Mouse (Mus musculus) T-cell, adult 2 months (primary cell): ENCODE results near the gene Scnn1a.

Source experiments
- DNase-seq: peaks from one replicate; pipeline ENCODE4 v3.0.0; 2022; ENCODE audit warnings: low spot score

The Scnn1a gene

DNA sequence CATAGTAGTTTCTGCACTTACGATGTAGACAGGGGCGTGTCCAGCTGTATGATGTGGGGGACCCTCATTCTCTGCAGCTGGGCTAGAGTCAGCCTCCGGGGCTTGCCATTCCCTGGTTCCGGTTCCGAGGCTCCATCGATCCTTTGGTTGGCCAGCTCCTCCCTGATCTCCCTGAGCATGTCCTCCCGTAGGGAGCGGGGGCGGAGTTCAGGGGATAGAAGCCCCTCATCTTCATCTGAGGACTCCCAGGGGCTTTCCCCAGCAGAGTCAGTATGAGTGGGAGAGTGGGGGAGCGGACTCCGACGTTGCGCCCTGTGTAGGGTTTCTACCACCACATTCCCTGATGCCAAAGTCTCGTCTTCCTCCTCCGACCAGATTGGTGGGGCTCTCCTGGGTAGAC lies 42.6 kb downstream of the Scnn1a start:
- no peak for DNase-seq

DNA sequence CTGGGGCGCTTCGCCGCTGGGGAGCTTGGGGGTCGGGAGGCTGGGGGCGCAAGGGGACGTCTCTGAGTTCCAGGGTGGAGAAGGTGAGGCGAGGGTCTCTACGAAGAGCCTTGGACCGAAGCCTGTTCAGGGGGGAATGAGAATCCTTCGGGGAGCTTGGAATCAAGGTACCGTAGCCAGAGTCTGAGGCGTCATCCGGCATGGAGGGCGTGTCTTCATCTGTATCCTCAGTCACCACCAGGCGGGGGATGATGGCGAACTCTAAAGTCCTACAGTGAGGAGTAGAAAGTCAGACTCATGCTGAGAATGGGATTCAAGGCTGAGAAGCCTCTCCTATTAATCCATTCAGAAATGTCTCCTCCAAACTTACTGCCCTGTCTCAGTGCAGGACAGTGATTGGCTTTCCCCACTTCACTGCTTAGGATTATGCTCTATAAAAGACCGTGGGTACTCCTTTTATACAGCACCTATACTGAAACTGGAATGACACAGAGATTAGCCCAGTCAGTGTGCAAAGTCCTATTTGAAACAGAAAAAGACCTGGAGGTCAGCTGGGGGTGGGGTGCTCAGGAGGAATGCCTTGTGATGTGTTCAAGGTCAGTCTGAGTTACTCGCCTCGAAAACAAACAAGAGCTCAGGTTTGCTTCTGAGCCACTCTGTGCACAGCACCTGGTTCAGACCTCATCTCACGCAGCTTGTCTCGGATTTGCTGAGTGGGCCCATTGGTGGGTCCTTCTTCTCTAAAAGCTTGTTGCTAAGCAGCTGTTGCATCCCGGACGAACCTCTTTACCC lies 43.2 kb downstream of the Scnn1a start:
- DNase-seq = no peak

DNA sequence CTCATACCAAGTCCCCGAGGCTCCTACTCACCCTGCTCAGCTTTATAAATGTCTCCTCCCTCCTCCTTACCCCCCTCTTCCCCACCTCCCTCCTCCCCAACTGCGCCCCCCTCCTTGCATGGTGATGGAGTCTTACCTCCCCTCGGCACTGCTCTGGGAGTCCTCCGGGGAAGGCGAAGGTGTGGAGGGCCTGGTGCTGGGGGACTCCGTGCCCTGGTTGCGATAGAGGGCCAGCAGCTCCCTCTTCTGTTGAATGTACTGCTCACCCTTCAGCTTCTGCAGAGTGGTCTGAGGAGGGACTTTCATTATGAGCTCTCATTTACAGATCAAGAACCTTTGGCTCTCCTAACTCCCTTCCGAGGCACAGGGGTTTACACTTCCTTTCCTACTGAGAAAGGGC lies 44.0 kb downstream of the Scnn1a start:
- DNase-seq = no peak

DNA sequence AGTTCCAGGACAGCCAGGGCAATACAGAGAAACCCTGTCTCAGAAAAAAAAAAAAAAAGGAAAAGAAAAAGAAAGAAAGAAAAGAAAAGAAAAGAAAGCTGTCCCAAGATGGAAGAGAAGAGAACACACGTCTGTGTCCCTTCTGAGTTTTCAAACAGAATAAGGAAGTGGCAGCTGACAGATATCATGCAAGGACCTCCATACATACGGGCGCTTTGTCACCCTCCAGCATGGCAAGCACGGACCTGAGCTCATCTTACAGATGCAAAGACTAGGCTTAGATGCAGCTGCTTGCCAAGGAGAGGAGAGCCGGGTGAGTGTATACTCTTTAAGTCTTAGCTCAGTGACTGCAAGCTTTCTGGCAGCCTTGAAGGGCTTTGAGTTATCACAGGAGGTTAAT lies 45.1 kb downstream of the Scnn1a start:
- no peak for DNase-seq

DNA sequence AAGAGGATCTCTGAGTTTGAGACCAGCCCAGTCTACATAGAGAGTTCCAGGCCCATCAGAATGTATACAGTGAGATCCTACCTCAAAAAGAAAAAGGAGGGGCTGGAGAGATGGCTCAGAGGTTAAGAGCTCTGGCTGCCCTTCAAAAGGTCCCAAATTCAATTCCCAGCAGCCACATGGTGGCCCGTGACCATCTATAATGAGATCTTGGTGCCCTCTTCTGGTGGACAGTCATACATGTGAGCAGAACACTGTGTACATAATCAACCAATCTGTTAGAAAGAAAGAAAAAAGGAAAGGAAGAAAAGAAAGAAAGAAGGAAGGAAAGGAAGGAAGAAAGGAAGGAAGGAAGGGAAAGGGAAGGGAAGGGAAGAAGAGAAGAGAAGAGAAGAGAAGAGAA lies 45.7 kb downstream of the Scnn1a start:
- DNase-seq = peak; percentile 36

DNA sequence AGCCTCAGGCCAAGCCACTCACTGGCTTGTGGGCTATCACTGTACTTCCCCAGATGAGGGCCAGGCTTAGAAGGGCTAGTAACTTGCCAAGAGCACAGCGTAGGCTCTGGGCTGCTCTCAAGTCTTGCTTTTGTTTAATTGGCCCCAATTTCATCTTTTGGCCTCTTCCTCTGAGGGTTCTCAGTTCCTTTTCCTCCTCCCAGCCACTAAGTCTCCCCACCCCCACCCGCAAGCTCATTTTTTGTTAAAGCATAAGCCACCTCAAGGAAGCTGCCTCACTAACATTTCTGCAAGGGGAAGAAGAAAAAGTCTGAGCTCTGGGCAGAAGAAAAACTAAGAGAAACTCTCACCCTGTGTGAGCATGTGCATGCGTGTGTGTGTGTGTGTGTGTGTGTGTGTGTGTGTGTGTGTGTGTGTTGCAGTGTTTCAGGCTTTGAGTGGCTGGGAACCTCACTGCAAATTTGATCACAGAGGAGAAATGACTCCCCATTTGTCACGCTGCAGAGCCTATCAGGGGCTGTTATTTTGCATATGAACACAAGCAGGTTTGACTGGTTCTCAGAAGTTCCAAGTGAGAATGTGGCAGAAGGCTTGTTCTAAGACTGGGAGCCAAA lies 47.4 kb downstream of the Scnn1a start:
- peak; percentile 42 for DNase-seq

DNA sequence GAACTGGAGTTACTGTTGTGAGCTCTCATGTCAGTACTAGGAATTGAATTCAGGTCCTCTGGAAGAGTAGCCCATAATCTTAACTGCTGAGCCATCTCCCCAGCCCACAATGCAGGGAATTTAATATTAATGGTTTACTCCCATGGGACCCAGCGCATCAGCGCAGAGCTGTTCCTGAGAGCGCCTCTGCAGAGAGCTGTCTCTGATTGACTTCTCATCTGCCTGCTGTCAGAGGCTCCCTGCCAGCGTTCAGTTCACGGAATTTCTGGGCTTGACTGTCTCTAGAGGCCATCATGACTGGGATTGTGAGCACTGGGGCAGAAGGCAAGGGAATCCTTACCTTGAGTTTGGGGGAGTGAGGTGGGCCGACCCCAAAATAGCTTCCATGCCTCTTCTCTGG lies 56.6 kb downstream of the Scnn1a start:
- DNase-seq = no peak

DNA sequence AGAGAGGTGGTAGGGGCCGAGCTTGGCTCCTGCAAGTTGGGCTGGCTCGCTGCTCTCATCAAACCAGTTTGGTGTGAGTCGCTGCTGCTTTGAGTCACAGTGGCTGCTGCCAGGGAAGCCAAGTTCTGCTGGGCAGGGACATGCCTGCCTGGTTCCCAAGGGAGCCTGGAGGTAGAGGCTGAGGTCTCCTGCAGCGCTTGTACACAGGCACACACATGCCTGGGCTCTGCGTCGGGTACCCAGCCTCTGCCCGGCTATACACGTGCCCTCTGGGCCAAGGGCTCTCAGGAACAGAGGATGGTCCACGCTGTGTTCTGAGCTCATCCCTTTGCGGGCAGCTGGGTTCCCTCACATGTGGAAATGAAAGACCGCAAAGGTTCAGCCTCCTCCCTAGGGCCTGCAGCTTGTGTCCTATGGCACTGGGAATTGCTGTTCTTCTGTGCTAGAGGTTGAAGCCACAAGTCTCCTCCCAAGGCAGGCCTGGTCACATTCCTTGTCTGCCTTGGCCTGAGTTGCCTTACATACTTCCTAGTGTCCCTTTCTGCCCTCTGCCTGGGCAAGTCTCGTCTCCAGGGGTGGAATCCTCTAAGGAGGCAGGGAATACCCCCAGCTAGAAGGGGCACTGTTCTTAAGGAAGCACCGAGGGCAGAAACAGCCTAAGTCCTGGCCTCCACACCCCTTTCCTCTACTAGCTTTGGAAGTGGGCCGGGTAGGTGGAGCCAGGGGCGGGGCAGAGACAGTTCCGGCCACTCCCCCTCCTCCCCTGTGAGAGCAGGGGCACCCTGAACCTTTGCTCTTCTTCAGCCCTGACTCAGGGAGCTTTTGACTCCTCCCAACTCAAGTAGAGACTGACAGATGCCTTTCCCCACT lies 57.4 kb downstream of the Scnn1a start:
- DNase-seq = peak; percentile 75

DNA sequence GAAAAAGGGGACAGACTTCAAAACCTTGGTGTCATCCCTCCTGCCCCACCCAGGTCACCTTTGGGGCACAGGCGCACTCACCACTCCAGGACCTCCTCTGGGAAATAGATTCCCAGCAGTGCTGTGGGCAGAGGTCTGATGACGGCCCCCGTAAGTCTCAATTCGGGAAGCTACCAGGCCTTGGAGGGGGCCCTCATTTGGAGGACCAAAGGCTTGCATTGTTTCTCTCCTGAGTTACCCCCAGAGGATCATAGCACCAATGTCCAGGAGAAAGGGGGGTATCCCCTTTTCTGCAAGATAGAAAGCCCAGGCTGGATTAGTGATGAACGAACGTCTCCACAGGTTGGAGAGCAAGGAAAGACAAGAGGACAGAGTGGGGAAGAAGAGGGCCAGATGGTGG lies 58.2 kb downstream of the Scnn1a start:
- no peak for DNase-seq

DNA sequence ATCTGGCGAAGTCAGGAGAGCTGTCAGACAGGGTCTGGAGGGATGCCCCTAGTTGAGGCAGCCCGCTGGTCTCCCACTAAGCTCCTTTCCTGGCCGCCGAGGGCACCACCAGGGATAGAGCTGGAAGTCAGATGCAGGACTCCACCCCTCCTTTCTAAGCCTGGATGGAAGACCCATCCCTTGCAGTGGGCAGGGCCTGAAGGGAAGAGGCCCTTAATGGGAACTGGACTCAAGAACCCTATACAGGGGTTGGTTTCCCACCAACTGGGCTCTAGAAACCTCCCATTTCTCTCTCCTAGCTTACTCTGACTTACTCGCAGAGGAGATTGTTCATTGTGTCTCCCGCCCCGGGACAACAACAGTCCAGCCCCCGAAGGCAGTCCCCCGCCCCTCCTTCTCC lies 59.3 kb downstream of the Scnn1a start:
- no peak for DNase-seq

DNA sequence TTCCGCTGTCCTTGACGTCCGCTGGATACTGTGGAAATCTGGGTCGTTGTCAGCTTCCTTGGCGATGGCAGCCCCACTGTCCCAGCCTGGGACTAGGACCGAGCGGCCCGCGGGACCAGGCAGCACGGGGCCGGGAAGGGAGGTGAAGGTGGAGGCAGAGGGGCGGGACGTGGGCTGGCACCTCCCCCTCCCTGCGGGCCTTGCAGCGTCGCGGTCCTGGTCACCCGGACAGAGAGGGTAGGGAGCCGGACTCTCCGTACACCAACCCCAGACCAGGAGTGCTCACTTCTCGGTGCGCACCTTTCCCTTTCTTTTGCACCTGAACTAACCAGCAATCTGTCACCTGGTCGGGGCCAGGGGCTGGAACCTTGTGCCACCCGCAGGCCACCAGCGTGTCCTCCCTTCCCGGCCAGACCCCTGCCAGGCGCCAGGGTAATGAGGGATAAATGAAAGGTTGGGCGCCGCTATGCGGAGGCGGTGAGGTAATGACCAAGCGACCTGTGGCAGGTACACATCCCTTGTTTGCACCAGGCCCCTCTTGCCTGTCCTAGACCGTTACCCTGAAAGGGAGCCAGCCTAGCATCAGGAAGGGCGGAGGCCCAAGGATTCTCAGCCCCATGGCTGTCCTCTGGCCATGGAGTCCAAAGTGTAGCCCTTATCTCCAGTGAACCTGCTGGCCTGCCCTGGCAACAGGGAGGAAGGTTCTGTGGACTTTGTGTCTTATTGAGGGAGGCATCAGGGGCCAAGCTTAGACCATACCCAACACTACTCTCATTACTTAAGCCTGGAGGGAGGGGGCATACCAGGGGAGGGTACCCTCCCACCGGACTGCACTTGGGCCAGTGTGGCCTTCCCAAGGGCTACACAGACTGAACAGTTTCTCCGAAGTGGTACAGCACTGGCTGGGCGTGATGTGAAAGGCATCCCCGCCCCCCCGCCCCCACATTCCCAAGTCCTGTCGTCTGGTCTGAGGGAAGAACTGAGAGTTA lies 60.2 kb downstream of the Scnn1a start, which contains the start of gene Plekhg6:
Gene Plekhg6 (minus strand): TSS at position 422 of the 989 bp plus-strand sequence.
- DNase-seq = no peak

DNA sequence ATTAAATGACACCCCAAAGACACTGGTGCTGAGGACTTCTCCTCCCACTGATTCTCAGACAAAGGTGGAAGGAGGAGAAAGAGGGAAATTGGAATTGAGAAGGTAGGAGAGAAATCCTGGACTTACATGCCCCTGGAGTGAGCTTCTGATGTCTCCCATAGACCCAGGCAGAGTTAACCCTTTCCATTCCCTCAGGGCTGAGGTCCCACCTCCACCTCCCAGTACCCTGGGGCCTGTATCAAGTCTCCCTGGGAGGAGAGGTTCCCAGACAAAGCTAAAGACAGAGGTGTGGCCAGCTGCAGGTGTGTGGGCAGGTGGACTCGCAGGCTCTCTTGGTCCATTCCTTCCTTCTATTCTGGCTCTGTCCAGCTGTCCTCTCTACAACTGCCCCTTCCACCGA lies 61.6 kb downstream of the Scnn1a start:
- no peak for DNase-seq

DNA sequence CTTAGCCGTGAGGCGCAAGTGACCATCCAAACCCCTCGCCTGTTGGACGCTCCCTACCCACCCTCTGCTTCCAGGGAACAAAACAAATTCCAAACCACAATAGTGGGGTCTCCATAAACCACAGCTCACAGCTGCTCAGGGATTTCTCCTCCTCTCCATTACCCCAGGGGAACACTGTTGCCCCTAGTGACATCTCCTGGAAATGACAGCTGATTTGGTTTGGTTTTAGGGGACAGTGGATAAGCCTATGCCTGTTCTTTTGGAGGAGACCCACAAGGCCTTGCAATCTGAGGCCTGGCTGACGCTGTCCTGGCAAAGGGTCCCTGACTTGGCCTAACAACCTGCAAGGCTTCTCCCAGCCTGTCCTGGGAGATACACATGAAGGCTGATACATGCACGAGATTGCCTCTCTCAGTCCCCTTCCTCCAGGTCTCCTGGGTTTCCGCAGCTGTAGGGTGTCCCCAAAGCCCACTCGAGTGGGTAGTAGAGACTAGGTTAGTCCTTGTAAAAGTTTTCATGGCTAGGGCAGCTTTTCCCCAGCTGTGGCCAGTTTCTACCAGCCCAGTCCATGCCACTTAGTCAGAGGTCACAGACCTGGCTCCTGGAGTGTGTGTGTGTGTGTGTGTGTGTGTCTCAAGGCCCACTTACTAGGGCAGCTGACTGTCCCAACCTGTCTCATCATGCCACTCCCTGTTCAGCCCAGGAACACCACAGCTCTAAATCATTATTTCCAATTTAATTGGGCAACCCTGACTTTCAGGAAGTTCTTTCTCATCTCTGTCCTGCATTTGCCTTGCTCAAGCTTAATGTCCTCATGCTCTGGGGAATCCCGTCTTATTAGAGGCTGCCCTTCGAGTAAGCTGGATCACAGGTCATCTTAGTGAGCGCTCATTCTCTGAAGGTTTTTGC lies 64.9 kb downstream of the Scnn1a start:
- no peak for DNase-seq

DNA sequence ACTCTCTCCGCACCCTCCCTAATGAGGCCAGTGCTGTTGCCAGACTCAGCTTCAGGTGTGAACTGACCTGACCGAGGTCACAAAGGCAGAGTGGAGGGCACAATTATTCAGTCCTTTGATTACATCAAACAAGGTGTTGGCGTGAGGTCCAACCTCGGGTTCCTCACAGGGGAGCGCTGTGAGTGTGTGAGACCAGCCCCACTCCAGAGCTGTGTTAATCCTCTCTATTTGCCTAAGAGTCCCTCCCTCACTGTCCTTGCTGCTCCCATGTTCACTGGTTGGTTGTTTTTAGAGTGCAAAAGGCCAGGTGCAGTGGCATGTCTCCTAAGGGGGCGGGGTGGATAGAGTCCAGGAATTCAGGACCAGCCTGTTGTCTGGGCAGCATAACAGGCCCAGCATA lies 65.6 kb downstream of the Scnn1a start:
- DNase-seq = no peak

DNA sequence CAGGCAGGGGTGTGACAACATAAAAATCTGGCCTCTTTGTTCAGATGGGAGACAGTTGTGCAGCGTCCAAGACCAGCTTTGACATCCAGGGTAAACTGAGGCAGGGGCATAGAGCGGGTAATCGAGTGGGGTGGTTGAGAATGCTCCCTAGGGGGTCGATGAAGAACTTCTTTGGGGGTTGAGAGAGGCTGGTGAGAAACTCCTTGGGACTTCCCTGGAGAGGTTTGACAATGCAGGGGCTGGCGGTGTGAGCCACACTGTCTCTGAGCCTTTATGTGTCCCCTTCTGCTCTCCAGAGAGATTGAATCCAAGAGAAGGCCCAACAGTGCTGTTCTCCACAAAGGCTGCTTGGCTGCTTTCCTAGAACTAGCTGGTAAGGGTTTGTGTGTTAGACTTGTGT lies 69.4 kb downstream of the Scnn1a start:
- no peak for DNase-seq
